Mouse (Mus musculus) heart, postnatal 0 days (tissue): Measurements from ENCODE around the gene Tmem176a. TPM values are rescaled to one million over a fixed set of nuclear protein-coding genes. Genes with fewer than 3 reads are reported as not detected.
A peak's percentile ranks its signal among the peaks of the same experiment; 100 is the strongest.

Experiments used
- ATAC-seq: fragments of 200-750 bp; cut with Nextera tagmentation; 2 replicates; pipeline ENCODE4 v1.8.0; 2017; ENCODE audit warnings: low read depth, moderate number of reproducible peaks, moderate library complexity; ENCODE audit not compliant: insufficient read depth
- DNase-seq: peaks from one replicate; pipeline ENCODE4 v3.0.0-alpha.2; 2016; ENCODE audit warnings: low spot score
- H3K27ac ChIP-seq: fragments of 300-500 bp; sonication (generic); 2 replicates; pipeline ENCODE4 v1.5.1; 2014; ENCODE audit warnings: low read depth, mild to moderate bottlenecking
- H3K27me3 ChIP-seq: fragments of 300-500 bp; sonication (generic); 2 replicates; pipeline ENCODE4 v1.6.1; 2014; ENCODE audit warnings: low read length, mixed read lengths; ENCODE audit not compliant: control insufficient read depth, insufficient read depth
- H3K36me3 ChIP-seq: fragments of 300-500 bp; sonication (generic); replicated peaks from 2 replicates; pipeline ENCODE4 v1.6.1; 2014; ENCODE audit warnings: low read length, mixed read lengths; ENCODE audit not compliant: control insufficient read depth, insufficient read depth
- H3K4me1 ChIP-seq: fragments of 300-500 bp; sonication (generic); 2 replicates; pipeline ENCODE4 v1.6.1; 2014; ENCODE audit warnings: antibody characterized with exemption; ENCODE audit not compliant: control insufficient read depth, insufficient read depth
- H3K4me2 ChIP-seq: fragments of 300-500 bp; sonication (generic); 2 replicates; pipeline ENCODE4 v1.6.1; 2014; ENCODE audit warnings: low read depth, mild to moderate bottlenecking, low read length, moderate library complexity
- H3K4me3 ChIP-seq: fragments of 300-500 bp; sonication (generic); 2 replicates; pipeline ENCODE4 v1.5.1; 2014; ENCODE audit warnings: low read depth, low read length
- H3K9ac ChIP-seq: fragments of 300-500 bp; sonication (generic); replicated peaks from 2 replicates; pipeline ENCODE4 v1.6.1; 2014; ENCODE audit warnings: low read depth, low read length, mixed read lengths
- H3K9me3 ChIP-seq: fragments of 300-500 bp; sonication (generic); replicated peaks from 2 replicates; pipeline ENCODE4 v1.6.1; 2016; ENCODE audit warnings: low read length; ENCODE audit not compliant: control insufficient read depth
- CTCF ChIP-seq: IDR thresholded peaks from 2 replicates; pipeline ENCODE4 v1.5.1; 2016; ENCODE audit warnings: antibody characterized with exemption, control low read depth, low read depth
- EP300 ChIP-seq: IDR thresholded peaks from 2 replicates; pipeline ENCODE4 v1.6.1; 2016; ENCODE audit warnings: antibody characterized with exemption, low read depth
- whole genome bisulfite sequencing: fragments of 180-500 bp; shearing (Covaris S2); extraction: QIAGEN DNeasy Blood & Tissue Kit; methylation state at CpG from one replicate; pipeline ENCODE4 v1.1.7; 2014; 5-methylcytosine and 5-hydroxymethylcytosine counted together
- polyA plus RNA-seq: library from polyadenylated mRNA; unstranded; fragments of >200 nt; fragmentation: Nextera tagmentation; extraction: Ambion mirVana; gene quantifications from 2 replicates; pipeline ENCODE4 v1.2.1, GENCODE M21; 2015
- total RNA-seq: library from RNA; depleted of rRNA; stranded (reverse); fragments of >200 nt; gene quantifications from 2 replicates; pipeline ENCODE4 v1.2.3, GENCODE M21; 2014; ENCODE audit warnings: low replicate concordance

Tmem176a gene
- total and polyA plus RNA-seq, 2 experiments from 2014 or later: 53.4 to 54.2 TPM

GRCm38 (mm10) chr6:48842111-48842842, 1.6 kb downstream of the Tmem176a start:
- no peaks in the 10 kb centered on the region for H3K27me3 ChIP-seq
- 55% methylated on average over 11 of the region's 11 CpGs for WGBS
- peaks cover 14% of the 10 kb centered on the region; the same call in 1 of the 2 replicates for H3K4me1 ChIP-seq
- DNase-seq: no peak
- TF ChIP-seq CTCF (peak; percentile 26), EP300 (no peak)
- peaks cover 4% of the 10 kb centered on the region for H3K36me3 ChIP-seq
- H3K9ac ChIP-seq: no peak overlapping the region
- ATAC-seq: no peak
- peak overlapping the region; percentile 84; the same call in 1 of the 2 replicates for H3K27ac ChIP-seq
- H3K9me3 ChIP-seq: no peaks in the 10 kb centered on the region
- no peak overlapping the region for H3K4me3 ChIP-seq
- H3K4me2 ChIP-seq: peak overlapping the region; percentile 59

DNA sequence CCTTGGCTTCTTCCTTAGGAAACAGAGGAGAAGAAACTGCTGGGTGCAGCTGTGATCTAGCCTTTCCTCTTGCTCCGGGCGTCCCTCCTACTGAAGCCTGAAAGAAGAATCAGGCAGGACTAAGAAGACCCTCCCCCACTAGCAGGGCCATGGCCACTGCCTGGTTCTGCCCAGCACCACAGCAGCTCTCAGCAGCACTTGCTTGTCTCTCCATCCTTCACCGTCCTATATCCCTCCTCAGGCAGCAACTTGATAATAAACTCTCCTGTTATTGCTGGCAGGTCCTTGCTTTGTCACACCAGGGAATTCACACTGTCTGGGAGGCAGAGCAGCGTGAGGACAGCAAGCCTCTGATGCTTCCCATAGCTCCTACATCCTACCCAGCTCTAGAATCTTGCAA, 4.4 kb downstream of the Tmem176a start:
- no peaks in the 10 kb centered on the region for H3K9me3 ChIP-seq
- no peak overlapping the region for H3K27ac ChIP-seq
- no peaks in the 10 kb centered on the region for H3K27me3 ChIP-seq
- DNase-seq (no peak), ATAC-seq (no peak)
- no peak overlapping the region for H3K9ac ChIP-seq
- H3K36me3 ChIP-seq: peaks cover 4% of the 10 kb centered on the region; the same call in 1 of the 2 replicates
- 65% methylated on average over 4 of the region's 4 CpGs for WGBS
- H3K4me1 ChIP-seq: peaks cover 13% of the 10 kb centered on the region; the same call in 1 of the 2 replicates
- no peak overlapping the region for H3K4me2 ChIP-seq
- TF ChIP-seq EP300 (no peak), CTCF (no peak)
- H3K4me3 ChIP-seq: no peak overlapping the region

DNA sequence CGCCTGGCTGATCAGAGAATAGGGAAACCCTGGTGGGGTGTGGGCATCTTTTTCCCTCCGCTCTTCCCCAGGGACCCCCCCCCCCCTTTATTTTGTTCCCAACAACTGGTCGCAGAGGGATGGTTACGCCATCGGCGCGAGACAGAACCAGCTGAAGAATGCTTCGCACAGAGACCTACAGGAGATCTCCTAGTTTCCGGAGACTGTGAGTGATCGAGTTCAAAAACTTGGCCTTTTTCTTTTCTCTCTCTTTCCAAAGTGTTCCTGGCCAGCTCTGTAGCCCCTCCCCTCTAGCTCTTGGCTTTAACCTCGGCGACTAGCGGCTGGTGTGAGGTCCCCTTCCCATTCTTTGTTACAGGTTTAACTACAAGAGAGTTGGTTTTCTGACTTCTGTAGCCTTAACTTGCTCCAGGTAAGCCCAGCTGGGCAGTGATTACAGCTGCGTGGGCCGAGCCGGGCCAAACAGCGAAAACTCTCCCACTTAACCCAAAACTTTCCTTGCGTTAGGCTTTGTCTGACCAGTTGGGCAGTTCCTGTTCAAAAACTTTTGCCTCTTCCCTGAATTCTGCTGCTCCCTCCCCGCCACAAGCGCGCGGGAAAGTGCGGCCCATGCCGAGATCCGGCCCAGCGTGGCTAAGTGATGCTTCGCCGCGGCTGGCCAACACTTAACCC, 11.2 kb downstream of the Tmem176a start:
- ATAC-seq: peak; percentile 53
- peaks cover 10% of the 10 kb centered on the region; the same call in 1 of the 2 replicates for H3K4me1 ChIP-seq
- 0 out of 2 replicates have a peak overlapping the region, but pooled peaks have one; percentile 2 for H3K9ac ChIP-seq

DNA sequence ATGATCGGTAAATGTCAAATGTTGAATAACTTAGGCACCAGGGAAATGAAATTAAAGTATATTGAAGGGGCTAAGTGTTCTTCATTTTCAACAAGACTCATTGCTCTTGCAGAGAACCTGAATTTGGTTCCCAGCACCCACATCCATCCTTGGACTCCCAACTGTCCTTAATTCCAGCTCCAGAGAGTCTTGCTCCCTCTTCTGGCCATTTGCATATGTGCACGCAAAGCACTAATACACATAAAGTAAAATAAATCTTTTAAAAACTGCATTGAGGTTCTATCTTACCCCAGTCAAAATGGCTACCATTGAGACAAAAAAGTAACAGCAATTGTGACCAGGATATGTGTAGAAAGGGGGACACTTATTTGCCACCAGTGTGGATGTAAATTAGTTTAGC, 13.4 kb downstream of the Tmem176a start:
- DNase-seq (no peak), ATAC-seq (no peak)
- Histone ChIP-seq H3K36me3 (no peaks in the 10 kb centered on the region), H3K9me3 (no peaks in the 10 kb centered on the region), H3K4me3 (no peak overlapping the region), H3K27me3 (no peaks in the 10 kb centered on the region), H3K9ac (no peak overlapping the region), H3K4me1 (peaks cover 10% of the 10 kb centered on the region; the same call in 1 of the 2 replicates), H3K4me2 (no peak overlapping the region), H3K27ac (no peak overlapping the region)
- WGBS: 99% methylated on average over 2 of the region's 2 CpGs
- TF ChIP-seq EP300 (no peak), CTCF (no peak)

More for the DNA sequence above, 11.2 kb downstream of the Tmem176a start:
- Histone ChIP-seq H3K9me3 (no peaks in the 10 kb centered on the region), H3K27ac (peak overlapping the region; percentile 66), H3K36me3 (no peaks in the 10 kb centered on the region), H3K4me3 (peak overlapping the region; percentile 42), H3K27me3 (no peaks in the 10 kb centered on the region), H3K4me2 (peak overlapping the region; percentile 67)
- WGBS: 1% methylated on average over 28 of the region's 29 CpGs
- no peak for TF ChIP-seq CTCF
- TF ChIP-seq EP300: no peak
- DNase-seq: no peak

- Histone ChIP-seq H3K9ac (no peak overlapping the region), H3K9me3 (no peaks in the 10 kb centered on the region), H3K27me3 (no peaks in the 10 kb centered on the region), H3K27ac (no peak overlapping the region), H3K4me2 (no peak overlapping the region), H3K4me1 (0 out of 2 replicates have a peak, but pooled peaks cover 6% of the 10 kb centered on the region), H3K4me3 (no peak overlapping the region), H3K36me3 (no peaks in the 10 kb centered on the region)
- no peak for ATAC-seq
- DNase-seq: peak; percentile 30
- TF ChIP-seq EP300 (no peak), CTCF (peak; percentile 52)
- WGBS: 48% methylated on average over 8 of the region's 8 CpGs
Observed at GRCm38 (mm10) chr6:48857613-48858302, 17.0 kb downstream of the Tmem176a start.
